Mouse (Mus musculus) ES-E14 (cell line): Measurements from ENCODE around the gene Mt1.

Source experiments
- CHD2 ChIP-seq: IDR thresholded peaks from 2 replicates; pipeline ENCODE4 v1.6.1; 2014; ENCODE audit warnings: mild to moderate bottlenecking, low read depth, low read length, inconsistent platforms
- ZNF384 ChIP-seq: IDR thresholded peaks from 2 replicates; pipeline ENCODE4 v1.6.1; 2012; ENCODE audit warnings: low read depth, low read length, inconsistent platforms

DNA sequence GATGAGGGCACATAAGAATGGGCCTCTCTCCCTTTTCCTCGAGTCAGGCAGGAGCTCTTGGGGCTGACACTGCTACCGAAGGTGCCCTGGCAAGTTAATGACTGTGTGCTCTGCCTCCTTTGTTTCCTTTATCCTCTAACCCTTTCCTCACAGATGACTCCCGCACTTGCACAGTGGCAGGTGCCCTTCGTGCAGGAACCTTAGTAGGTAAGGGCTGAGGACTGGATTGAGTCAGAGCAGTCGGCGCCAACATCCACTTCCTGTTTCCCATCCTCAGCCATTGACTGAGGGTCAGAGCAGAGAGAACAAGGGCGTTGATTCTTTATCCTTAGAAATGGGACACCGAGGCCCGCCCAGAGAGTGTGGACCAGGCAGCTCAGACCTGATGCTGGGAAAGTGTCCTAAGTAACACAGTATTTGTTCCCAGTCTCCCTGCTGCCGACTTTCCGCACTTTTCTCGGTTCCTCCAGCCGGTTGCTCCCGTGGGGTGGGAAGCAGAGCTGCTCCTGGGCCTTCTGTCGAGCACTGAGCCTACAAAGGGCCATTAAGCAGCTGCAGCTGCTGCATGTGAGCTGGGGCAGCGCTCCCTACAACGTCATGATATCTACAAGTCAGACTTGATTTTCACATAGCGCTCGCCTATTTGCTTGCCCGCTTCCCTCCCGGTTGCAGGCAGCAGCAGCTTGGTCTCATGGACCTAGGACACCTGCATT lies 8.6 kb downstream of the Mt1 start:
- TF ChIP-seq CHD2 (no peak), ZNF384 (no peak)
